Mouse (Mus musculus): ENCODE measurements at regions not wholly inside any gene's neighbourhood (a gene's known extent, or its start where the extent isn't known, plus 50 kb on each side); places are given as distances from the start of the nearest gene placed in this dataset.

- Histone ChIP-seq H3K9me3 (replicated peaks; ENCODE audit: insufficient read depth, low read length) (no peaks in the 10 kb centered on the region), H3K27me3 (ENCODE audit: control insufficient read depth in 1 of 2, insufficient read depth in 2 of 2, low read length in 2 of 2) (no peaks in the 10 kb centered on the region), H3K4me3 (ENCODE audit: control insufficient read depth in 1 of 2, insufficient read depth in 1 of 2, low read depth in 2 of 2, low read length in 2 of 2) (no peak overlapping the region), H3K79me2 (ENCODE audit: control insufficient read depth, insufficient read depth, low read length, poor library complexity) (no peaks in the 10 kb centered on the region; the same call in 1 of the 2 replicates), H3K9ac (ENCODE audit: control insufficient read depth, low read depth, low read length, poor library complexity, severe bottlenecking) (no peak overlapping the region), H3K4me1 (ENCODE audit: control insufficient read depth in 1 of 2, insufficient read depth in 2 of 2, low read length in 2 of 2) (peaks cover 0 to 28% of the 10 kb centered on the region in 2 experiments; a peak in 2 of 4 replicates), H3K27ac (ENCODE audit: control insufficient read depth, low read depth, low read length) (peak overlapping the region; percentile 22), H3K36me3 (ENCODE audit: control insufficient read depth in 1 of 2, insufficient read depth in 2 of 2, low read length in 2 of 2) (peaks cover 0 to 11% of the 10 kb centered on the region in 2 experiments; a peak in 2 of 4 replicates)
- DNase-seq (ENCODE audit: low read depth, low spot score) = peak; percentile 37
- TF ChIP-seq NELFE (IDR thresholded peaks at IDR 0.05; ENCODE audit: low read depth, low read length) (no peak), RAD21 (IDR thresholded peaks at IDR 0.05; ENCODE audit: low read depth, low read length) (no peak), MAZ (IDR thresholded peaks at IDR 0.05; ENCODE audit: low read depth, low read length) (peak; percentile 73; the same call in 1 of the 2 replicates), MXI1 (IDR thresholded peaks at IDR 0.05; ENCODE audit: low read depth, low read length) (peak; percentile 60; the same call in 1 of the 2 replicates), RCOR1 (IDR thresholded peaks at IDR 0.05; ENCODE audit: low read depth, low read length) (peak; percentile 33; the same call in 1 of the 2 replicates), EP300 (IDR thresholded peaks at IDR 0.05; ENCODE audit: low read depth in 1 of 2, low read length in 2 of 2) (peak; percentile 46 to 62; a peak in 3 of 4 replicates), MYB (IDR thresholded peaks at IDR 0.05; ENCODE audit: low read depth, low read length) (no peak)
Observed at GRCm38 (mm10) chr5:118468739-118469138, 91.7 kb upstream of the Med13l start.

- no peaks in the 10 kb centered on the region for H3K79me2 ChIP-seq (ENCODE audit: control insufficient read depth, insufficient read depth, low read length, poor library complexity)
- no peak overlapping the region for H3K27ac ChIP-seq (ENCODE audit: control insufficient read depth, low read depth, low read length)
- H3K4me1 ChIP-seq (ENCODE audit: control insufficient read depth in 1 of 2, insufficient read depth in 2 of 2, low read length in 2 of 2) = peaks cover 0 to 19% of the 10 kb centered on the region in 2 experiments; a peak in 2 of 4 replicates
- no peak for TF ChIP-seq GATA1 (IDR thresholded peaks at IDR 0.05; ENCODE audit: low read depth, low read length)
- TF ChIP-seq MYC (IDR thresholded peaks at IDR 0.05; ENCODE audit: low read depth, low read length) = no peak
- TF ChIP-seq BHLHE40 (IDR thresholded peaks at IDR 0.05; ENCODE audit: borderline replicate concordance, low read depth, low read length) = no peak
- no peak for TF ChIP-seq MAFK (IDR thresholded peaks at IDR 0.05; ENCODE audit: borderline replicate concordance, low read depth, low read length)
- TF ChIP-seq TAL1 (IDR thresholded peaks at IDR 0.05; ENCODE audit: low read length) = no peak
- TF ChIP-seq MYB (IDR thresholded peaks at IDR 0.05; ENCODE audit: low read depth, low read length) = no peak
- TF ChIP-seq MEF2A (IDR thresholded peaks at IDR 0.05; ENCODE audit: extremely low read depth, insufficient replicate concordance, low read depth, low read length, poor library complexity, severe bottlenecking) = no peak
- TF ChIP-seq TCF12 (IDR thresholded peaks at IDR 0.05; ENCODE audit: low read depth, low read length) = no peak
- TF ChIP-seq UBTF (IDR thresholded peaks at IDR 0.05; ENCODE audit: borderline replicate concordance, insufficient read depth, low read depth, low read length) = no peak
- no peak for TF ChIP-seq EP300 (IDR thresholded peaks at IDR 0.05; ENCODE audit: low read depth in 1 of 2, low read length in 2 of 2)
- H3K4me3 ChIP-seq (ENCODE audit: control insufficient read depth in 1 of 2, insufficient read depth in 1 of 2, low read depth in 2 of 2, low read length in 2 of 2) = no peak overlapping the region
- DNase-seq (ENCODE audit: low read depth, low spot score) = no peak
- no peaks in the 10 kb centered on the region for H3K9me3 ChIP-seq (replicated peaks; ENCODE audit: insufficient read depth, low read length)
- no peaks in the 10 kb centered on the region for H3K27me3 ChIP-seq (ENCODE audit: control insufficient read depth in 1 of 2, insufficient read depth in 2 of 2, low read length in 2 of 2)
- H3K36me3 ChIP-seq (ENCODE audit: control insufficient read depth in 1 of 2, insufficient read depth in 2 of 2, low read length in 2 of 2) = peaks cover 0 to 11% of the 10 kb centered on the region in 2 experiments; a peak in 2 of 4 replicates
- no peak overlapping the region for H3K9ac ChIP-seq (ENCODE audit: control insufficient read depth, low read depth, low read length, poor library complexity, severe bottlenecking)
Observed at GRCm38 (mm10) chr5:118471569-118471968, 88.9 kb upstream of the Med13l start.
